12 mouse cellular contexts compared by ENCODE assay signal in the genomic region with DNA sequence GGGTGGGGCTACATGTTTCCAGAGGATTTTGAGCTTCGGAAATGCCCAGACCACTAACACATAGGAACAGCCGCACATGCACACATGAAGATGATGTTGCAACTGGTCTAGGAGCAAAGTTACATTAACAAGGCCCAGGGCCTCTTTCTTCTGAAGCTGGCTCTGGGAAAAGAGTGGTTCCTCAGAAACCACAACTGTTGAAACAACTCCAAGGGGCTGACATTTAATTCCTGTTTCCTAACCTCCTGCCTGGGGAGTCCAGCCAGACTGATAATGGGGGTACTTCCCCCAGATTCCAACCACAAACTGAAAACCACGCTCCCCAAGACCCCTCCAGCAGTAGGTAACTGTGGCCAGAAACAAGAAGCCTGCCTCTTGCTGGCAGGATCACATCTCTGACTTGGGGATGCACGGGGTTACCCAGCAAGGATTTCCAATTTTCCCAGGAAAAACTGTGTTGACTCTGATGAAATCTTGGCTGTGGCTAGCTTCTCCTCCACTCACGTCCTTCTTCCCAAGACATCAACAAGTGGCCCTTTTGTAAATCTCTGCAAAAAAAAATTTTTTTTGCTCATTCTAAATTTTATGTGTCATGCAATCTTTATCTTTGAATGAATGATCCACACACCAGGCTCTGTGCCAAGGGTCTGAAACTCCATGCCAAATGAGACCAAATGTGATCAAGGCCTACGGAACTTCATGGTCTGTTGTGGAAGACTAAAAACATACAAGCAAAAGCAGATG.
DNase-seq lines count a peak whose midpoint lies in the region; ATAC-seq and TF ChIP-seq lines count a peak whose summit lies in the region.
"Had no signal": no experiment of that assay in that cellular context is flagged by ENCODE, and none has a peak within 500 bp of the region (broad histone marks: within the 10 kb centered on the region; RNA-seq: fewer than 3 reads in every experiment).

No protein-coding gene starts in this region.

- H3K36me3 ChIP-seq in limb, embryonic 10.5 days: no peaks in the 10 kb centered on the region
- H3K36me3 ChIP-seq: forebrain, embryonic 12.5 days; hindbrain, embryonic 13.5 days; midbrain, embryonic 12.5 days had no signal

- H3K27me3 ChIP-seq in Patski: no peaks in the 10 kb centered on the region
- no peaks in the 10 kb centered on the region for H3K27me3 ChIP-seq in limb, embryonic 10.5 days (ENCODE audit: low read depth, poor library complexity, severe bottlenecking)
- H3K27me3 ChIP-seq: forebrain, embryonic 12.5 days; hindbrain, embryonic 13.5 days; midbrain, embryonic 12.5 days had no signal

- no peaks in the 10 kb centered on the region for H3K4me1 ChIP-seq in limb, embryonic 10.5 days
- H3K4me1 ChIP-seq: forebrain, embryonic 12.5 days; hindbrain, embryonic 13.5 days; midbrain, embryonic 12.5 days had no signal

- POLR2A ChIA-PET in Patski (lab: Charles Lee): no interaction called here

- no peak for TF ChIP-seq CTCF in Patski (IDR thresholded peaks at IDR 0.05)

- in situ Hi-C loops in Patski (cut with MboI; ENCODE audit: low pct_unique_long_range_greater_than_20kb): no loop called here

- CTCF ChIA-PET in Patski (lab: Charles Lee): interaction anchor here (1.1 kb wide), 1 partner anchor 79 kb away, joined by 3 read pairs; no protein-coding TSS in a partner anchor

- no peaks in the 10 kb centered on the region for H3K9me3 ChIP-seq in limb, embryonic 10.5 days (replicated peaks)
- H3K9me3 ChIP-seq: forebrain, embryonic 12.5 days; hindbrain, embryonic 13.5 days; midbrain, embryonic 12.5 days had no signal

- no peak for ATAC-seq in Patski
- peak; percentile 75 for ATAC-seq in megakaryocyte, adult 5-6 weeks (ENCODE audit: poor library complexity, severe bottlenecking)
- ATAC-seq in megakaryocyte-erythroid progenitor cell, adult 5-6 weeks (replicated peaks; ENCODE audit: low FRiP score, low TSS enrichment, poor library complexity, severe bottlenecking): no peak

- peak; percentile 31 for DNase-seq in kidney, postnatal 10 days
- DNase-seq in kidney, postnatal 36 days: no peak
- DNase-seq in Patski (ENCODE audit: low read depth, low spot score): peak; percentile 67
- peak; percentile 92 for DNase-seq in fibroblast of lung, adult 2 months (ENCODE audit: low read depth)
- DNase-seq in limb, embryonic 10.5 days (ENCODE audit: low spot score): no peak
- DNase-seq in spleen, adult 12 weeks (ENCODE audit: low spot score): no peak
- DNase-seq: thymus, postnatal 25 days had no signal

- H3K4me3 ChIP-seq in limb, embryonic 10.5 days: no peak overlapping the region
- H3K4me3 ChIP-seq: forebrain, embryonic 12.5 days; hindbrain, embryonic 13.5 days; midbrain, embryonic 12.5 days had no signal

- no peak overlapping the region for H3K27ac ChIP-seq in limb, embryonic 10.5 days
- H3K27ac ChIP-seq: forebrain, embryonic 12.5 days; hindbrain, embryonic 13.5 days; midbrain, embryonic 12.5 days had no signal

- 92% methylated on average over 6 of the region's 6 CpGs for WGBS in limb, embryonic 10.5 days

Comparison
In these comparisons a context has a peak if more than half of its experiments do, and no peak if none do; other contexts are left out.
1. DNase-seq: peak in kidney, postnatal 10 days (single experiment), Patski (single experiment) and fibroblast of lung, adult 2 months (single experiment); none in kidney, postnatal 36 days (0 of 2), limb, embryonic 10.5 days (single experiment) and spleen, adult 12 weeks (single experiment).